Mouse (Mus musculus): ENCODE measurements around the gene Rab3il1. TPM values are rescaled to one million over a fixed set of nuclear protein-coding genes. Genes with fewer than 3 reads are reported as not detected.

Rab3il1 gene
- polyA plus RNA-seq, 1 experiment from 2014 or later = 38.1 TPM

DNA sequence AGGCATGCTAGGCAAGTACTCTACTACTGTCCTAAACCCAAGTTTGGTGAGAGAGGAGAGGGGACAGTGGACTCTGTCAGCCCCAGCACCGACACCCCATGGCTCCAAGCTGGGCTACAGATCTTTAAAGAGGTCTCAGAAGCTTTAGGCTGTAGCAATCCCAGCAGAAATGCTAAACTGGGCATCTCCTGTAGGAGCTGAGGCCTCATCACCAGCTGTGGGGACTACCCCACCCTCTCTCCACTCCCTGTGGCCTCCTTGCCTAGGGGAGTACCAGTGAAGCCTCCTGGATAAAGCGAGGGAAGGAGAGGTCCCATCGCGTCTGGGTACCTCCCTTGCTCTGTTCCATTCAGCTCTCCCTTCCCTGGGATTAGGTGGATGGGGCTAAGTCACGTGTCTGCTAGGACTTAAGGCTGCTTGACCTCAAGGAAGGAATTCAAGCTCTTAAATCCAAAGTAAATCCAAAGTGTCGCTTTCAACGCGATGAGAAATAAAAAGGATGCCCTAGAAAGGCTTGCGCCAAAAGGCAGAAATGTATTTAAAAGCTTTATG lies 57.5 kb downstream of the Rab3il1 start:
- no peaks in the 10 kb centered on the region for H3K27me3 ChIP-seq (ENCODE audit: control insufficient read depth, insufficient read depth, low read length)
- no peak for ATAC-seq (ENCODE audit: insufficient read depth, low FRiP score)
- peaks cover 5% of the 10 kb centered on the region for H3K36me3 ChIP-seq (ENCODE audit: control insufficient read depth, insufficient read depth, low read length)
- 0 out of 2 replicates have a peak overlapping the region, but pooled peaks have one; percentile 91 for H3K27ac ChIP-seq (ENCODE audit: low read length)
- no peak overlapping the region for H3K4me3 ChIP-seq (replicated peaks; ENCODE audit: low read length)
- H3K4me1 ChIP-seq (ENCODE audit: control insufficient read depth, insufficient read depth, low read length) = peaks cover 12% of the 10 kb centered on the region
- WGBS = 58% methylated on average over 9 of the region's 9 CpGs
- no peaks in the 10 kb centered on the region for H3K9me3 ChIP-seq (replicated peaks; ENCODE audit: control insufficient read depth, low read length)
- no peak overlapping the region for H3K4me2 ChIP-seq (ENCODE audit: low read depth, low read length)
- no peak overlapping the region for H3K9ac ChIP-seq (ENCODE audit: low read length)

- Histone ChIP-seq H3K27ac (ENCODE audit: low read length) (peak overlapping the region; percentile 91), H3K4me1 (ENCODE audit: control insufficient read depth, insufficient read depth, low read length) (peaks cover 12% of the 10 kb centered on the region), H3K36me3 (ENCODE audit: control insufficient read depth, insufficient read depth, low read length) (peaks cover 11% of the 10 kb centered on the region), H3K27me3 (ENCODE audit: control insufficient read depth, insufficient read depth, low read length) (no peaks in the 10 kb centered on the region), H3K9me3 (replicated peaks; ENCODE audit: control insufficient read depth, low read length) (no peaks in the 10 kb centered on the region), H3K9ac (ENCODE audit: low read length) (peak overlapping the region; percentile 50; the same call in 1 of the 2 replicates), H3K4me2 (ENCODE audit: low read depth, low read length) (peak overlapping the region; percentile 40; the same call in 1 of the 2 replicates), H3K4me3 (replicated peaks; ENCODE audit: low read length) (peak overlapping the region; percentile 14; the same call in 1 of the 2 replicates)
- WGBS = 33% methylated on average over 10 of the region's 10 CpGs
- peak; percentile 67; the same call in 1 of the 2 replicates for ATAC-seq (ENCODE audit: insufficient read depth, low FRiP score)
These were observed 58.6 kb downstream of the Rab3il1 start for GRCm38 (mm10) chr19:10059911-10060567.

DNA sequence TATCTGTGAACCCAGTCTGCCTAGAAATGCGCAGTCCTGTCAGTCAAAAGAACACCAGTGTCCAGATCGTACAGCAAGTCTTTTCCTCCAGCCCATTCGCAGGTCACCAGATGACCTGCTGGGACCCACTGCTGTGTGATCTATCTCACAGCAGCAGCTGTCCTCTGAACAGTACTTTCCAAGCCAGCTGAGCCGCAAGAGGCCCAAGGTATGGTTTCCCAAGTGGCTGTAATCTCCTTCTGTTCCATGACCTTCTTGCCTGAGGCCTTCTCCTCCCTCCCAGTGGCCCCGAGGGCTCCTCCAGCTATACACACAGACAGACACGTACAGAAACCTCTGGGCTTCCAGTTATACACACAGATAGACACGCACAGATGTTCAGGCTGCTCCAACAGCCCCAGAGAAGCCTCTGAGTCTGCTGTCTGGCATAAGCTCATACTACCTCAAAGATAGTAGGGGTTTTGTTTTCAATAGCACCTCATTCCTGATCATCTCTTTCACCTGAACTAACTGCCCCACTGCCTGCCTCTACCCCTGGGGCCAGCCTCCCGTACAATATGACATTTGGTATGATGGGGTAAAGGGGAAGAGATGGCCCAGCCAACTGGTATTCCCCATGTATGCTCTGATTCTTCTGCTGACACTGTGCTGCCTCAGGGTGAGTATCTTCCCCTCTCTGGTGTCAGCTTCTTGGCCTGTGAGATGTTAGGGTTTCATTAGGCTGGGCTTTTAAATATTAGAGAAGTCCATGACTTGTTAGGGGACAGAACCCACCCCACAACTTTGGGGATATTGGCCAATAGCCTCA lies 59.5 kb downstream of the Rab3il1 start:
- ATAC-seq (ENCODE audit: insufficient read depth, low FRiP score) = peak; percentile 14; the same call in 1 of the 2 replicates
- peaks cover 12% of the 10 kb centered on the region for H3K4me1 ChIP-seq (ENCODE audit: control insufficient read depth, insufficient read depth, low read length)
- no peaks in the 10 kb centered on the region for H3K27me3 ChIP-seq (ENCODE audit: control insufficient read depth, insufficient read depth, low read length)
- 0 out of 2 replicates have a peak overlapping the region, but pooled peaks have one; percentile 32 for H3K9ac ChIP-seq (ENCODE audit: low read length)
- H3K36me3 ChIP-seq (ENCODE audit: control insufficient read depth, insufficient read depth, low read length) = peaks cover 12% of the 10 kb centered on the region
- H3K4me3 ChIP-seq (replicated peaks; ENCODE audit: low read length) = no peak overlapping the region
- WGBS = 50% methylated on average over 8 of the region's 8 CpGs
- peak overlapping the region; percentile 91 for H3K27ac ChIP-seq (ENCODE audit: low read length)
- H3K9me3 ChIP-seq (replicated peaks; ENCODE audit: control insufficient read depth, low read length) = no peaks in the 10 kb centered on the region
- H3K4me2 ChIP-seq (ENCODE audit: low read depth, low read length) = 0 out of 2 replicates have a peak overlapping the region, but pooled peaks have one; percentile 40

- Histone ChIP-seq H3K4me1 (ENCODE audit: control insufficient read depth, insufficient read depth, low read length) (peaks cover 12% of the 10 kb centered on the region), H3K27me3 (ENCODE audit: control insufficient read depth, insufficient read depth, low read length) (no peaks in the 10 kb centered on the region), H3K9ac (ENCODE audit: low read length) (no peak overlapping the region), H3K36me3 (ENCODE audit: control insufficient read depth, insufficient read depth, low read length) (peaks cover 18% of the 10 kb centered on the region), H3K27ac (ENCODE audit: low read length) (no peak overlapping the region), H3K4me2 (ENCODE audit: low read depth, low read length) (no peak overlapping the region), H3K4me3 (replicated peaks; ENCODE audit: low read length) (no peak overlapping the region), H3K9me3 (replicated peaks; ENCODE audit: control insufficient read depth, low read length) (no peaks in the 10 kb centered on the region)
- ATAC-seq (ENCODE audit: insufficient read depth, low FRiP score) = no peak
- 91% methylated on average over 2 of the region's 2 CpGs for WGBS
These were observed 60.2 kb downstream of the Rab3il1 start for GRCm38 (mm10) chr19:10061624-10062023.

GRCm38 (mm10) chr19:10062292-10062691 lies 60.8 kb downstream of the Rab3il1 start:
- Histone ChIP-seq H3K27me3 (ENCODE audit: control insufficient read depth, insufficient read depth, low read length) (no peaks in the 10 kb centered on the region), H3K4me1 (ENCODE audit: control insufficient read depth, insufficient read depth, low read length) (peaks cover 12% of the 10 kb centered on the region), H3K4me2 (ENCODE audit: low read depth, low read length) (no peak overlapping the region), H3K9me3 (replicated peaks; ENCODE audit: control insufficient read depth, low read length) (no peaks in the 10 kb centered on the region), H3K27ac (ENCODE audit: low read length) (no peak overlapping the region), H3K36me3 (ENCODE audit: control insufficient read depth, insufficient read depth, low read length) (peaks cover 20% of the 10 kb centered on the region), H3K9ac (ENCODE audit: low read length) (no peak overlapping the region), H3K4me3 (replicated peaks; ENCODE audit: low read length) (no peak overlapping the region)
- ATAC-seq (ENCODE audit: insufficient read depth, low FRiP score) = no peak
- 85% methylated on average over 8 of the region's 8 CpGs for WGBS

DNA sequence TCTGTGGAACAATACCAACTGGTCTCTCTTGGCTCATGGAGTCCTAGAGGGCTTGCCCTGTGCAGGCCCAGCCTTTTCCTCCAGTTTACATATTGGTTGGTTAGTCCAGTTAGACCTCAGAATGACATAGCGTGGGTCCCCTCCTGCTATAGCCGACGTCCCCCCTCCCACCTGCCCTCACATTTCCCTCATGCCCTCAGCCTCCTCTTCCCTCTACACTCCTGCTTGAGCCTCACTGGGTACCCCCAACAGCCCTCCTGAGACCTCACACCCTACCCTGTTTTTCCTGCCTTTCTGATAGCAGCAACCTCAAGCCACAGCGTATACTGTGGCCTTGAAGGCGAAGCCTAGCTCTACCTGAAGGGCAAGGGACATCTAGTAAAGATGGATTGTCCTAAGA lies 61.4 kb downstream of the Rab3il1 start:
- H3K36me3 ChIP-seq (ENCODE audit: control insufficient read depth, insufficient read depth, low read length) = peaks cover 18% of the 10 kb centered on the region
- ATAC-seq (ENCODE audit: insufficient read depth, low FRiP score) = no peak
- WGBS = 94% methylated on average over 5 of the region's 5 CpGs

DNA sequence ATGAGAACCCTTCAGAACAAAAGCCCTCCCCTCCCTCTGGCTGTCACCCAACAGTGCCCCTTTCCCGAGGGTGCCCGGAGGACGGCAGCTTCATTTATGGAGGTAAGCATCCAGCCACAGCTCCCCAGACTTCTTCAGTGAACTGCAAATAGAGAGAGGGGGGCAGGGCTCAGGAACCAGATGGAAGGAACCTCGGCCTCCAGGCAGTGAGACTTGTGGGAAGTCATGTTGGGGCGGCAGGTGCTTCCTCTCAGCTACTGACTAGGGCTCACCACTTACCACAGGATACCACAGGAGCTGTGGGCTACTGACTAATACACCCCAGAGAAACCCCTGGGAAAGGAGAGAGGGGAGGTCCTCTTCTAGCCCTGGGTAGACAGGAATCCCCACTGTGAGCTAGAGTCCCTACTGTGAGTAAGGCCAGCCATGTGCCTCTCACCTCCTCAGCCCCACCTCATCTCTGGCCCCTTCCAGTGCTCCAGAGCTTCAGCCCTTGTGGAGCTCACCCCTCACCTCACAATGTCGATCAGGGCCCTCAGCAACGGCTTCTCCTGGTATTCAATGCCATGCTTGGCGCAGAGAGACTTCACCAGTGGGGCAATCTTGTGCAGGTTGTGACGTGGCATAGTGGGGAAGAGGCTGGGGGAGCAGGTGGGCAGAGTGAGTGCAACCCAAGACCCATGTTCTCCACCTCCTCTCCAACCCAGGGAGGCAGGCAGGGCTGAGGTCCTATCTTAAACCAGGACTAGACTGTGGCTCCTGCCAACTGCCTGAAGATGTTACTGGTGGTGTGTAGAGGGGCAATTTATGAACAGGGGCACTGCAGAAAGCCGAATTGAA lies 62.9 kb downstream of the Rab3il1 start:
- H3K36me3 ChIP-seq (ENCODE audit: control insufficient read depth, insufficient read depth, low read length) = peaks cover 19% of the 10 kb centered on the region; the same call in 1 of the 2 replicates
- no peak overlapping the region for H3K27ac ChIP-seq (ENCODE audit: low read length)
- H3K4me3 ChIP-seq (replicated peaks; ENCODE audit: low read length) = no peak overlapping the region
- ATAC-seq (ENCODE audit: insufficient read depth, low FRiP score) = no peak
- H3K4me1 ChIP-seq (ENCODE audit: control insufficient read depth, insufficient read depth, low read length) = peaks cover 9% of the 10 kb centered on the region
- no peaks in the 10 kb centered on the region for H3K9me3 ChIP-seq (replicated peaks; ENCODE audit: control insufficient read depth, low read length)
- H3K27me3 ChIP-seq (ENCODE audit: control insufficient read depth, insufficient read depth, low read length) = no peaks in the 10 kb centered on the region
- 79% methylated on average over 10 of the region's 10 CpGs for WGBS
- H3K9ac ChIP-seq (ENCODE audit: low read length) = no peak overlapping the region
- H3K4me2 ChIP-seq (ENCODE audit: low read depth, low read length) = no peak overlapping the region

More for the DNA sequence above, 61.4 kb downstream of the Rab3il1 start:
- H3K9me3 ChIP-seq (replicated peaks; ENCODE audit: control insufficient read depth, low read length) = no peaks in the 10 kb centered on the region
- no peaks in the 10 kb centered on the region for H3K27me3 ChIP-seq (ENCODE audit: control insufficient read depth, insufficient read depth, low read length)
- H3K4me3 ChIP-seq (replicated peaks; ENCODE audit: low read length) = no peak overlapping the region
- no peak overlapping the region for H3K9ac ChIP-seq (ENCODE audit: low read length)
- peaks cover 12% of the 10 kb centered on the region for H3K4me1 ChIP-seq (ENCODE audit: control insufficient read depth, insufficient read depth, low read length)
- no peak overlapping the region for H3K27ac ChIP-seq (ENCODE audit: low read length)
- H3K4me2 ChIP-seq (ENCODE audit: low read depth, low read length) = no peak overlapping the region

GRCm38 (mm10) chr19:10065465-10066188 lies 64.2 kb downstream of the Rab3il1 start:
- Histone ChIP-seq H3K4me3 (replicated peaks; ENCODE audit: low read length) (no peak overlapping the region), H3K9ac (ENCODE audit: low read length) (no peak overlapping the region), H3K4me1 (ENCODE audit: control insufficient read depth, insufficient read depth, low read length) (peaks cover 8% of the 10 kb centered on the region; the same call in 1 of the 2 replicates), H3K27me3 (ENCODE audit: control insufficient read depth, insufficient read depth, low read length) (no peaks in the 10 kb centered on the region), H3K27ac (ENCODE audit: low read length) (no peak overlapping the region), H3K4me2 (ENCODE audit: low read depth, low read length) (no peak overlapping the region), H3K9me3 (replicated peaks; ENCODE audit: control insufficient read depth, low read length) (no peaks in the 10 kb centered on the region), H3K36me3 (ENCODE audit: control insufficient read depth, insufficient read depth, low read length) (peaks cover 29% of the 10 kb centered on the region)
- ATAC-seq (ENCODE audit: insufficient read depth, low FRiP score) = no peak
- 81% methylated on average over 5 of the region's 5 CpGs for WGBS

All from stomach, embryonic 16.5 days (tissue).